ENCODE assay signal across 11 mouse cellular contexts in genomic region chr15:78532566-78533345, GRCm38 (mm10). TPM values are rescaled to one million over a fixed set of nuclear protein-coding genes. Genes with fewer than 3 reads are reported as not detected.
DNase-seq lines count a peak whose midpoint lies in the region; ATAC-seq lines count a peak whose summit lies in the region.
"Had no signal": no experiment of that assay in that cellular context is flagged by ENCODE, and none has a peak within 500 bp of the region (broad histone marks: within the 10 kb centered on the region; RNA-seq: fewer than 3 reads in every experiment).

No protein-coding gene starts in this region.

- WGBS in hindbrain, embryonic 10.5 days: 69% methylated on average over 10 of the region's 10 CpGs
- 73% methylated on average over 10 of the region's 10 CpGs for WGBS in hindbrain, embryonic 12.5 days
- 77% methylated on average over 10 of the region's 10 CpGs for WGBS in forebrain, embryonic 16.5 days
- WGBS in liver, embryonic 12.5 days (ENCODE audit: insufficient replicate concordance): 58% methylated on average over 10 of the region's 10 CpGs
- WGBS in midbrain, embryonic 14.5 days: 72% methylated on average over 10 of the region's 10 CpGs

- 0 out of 2 replicates have a peak overlapping the region, but pooled peaks have one; percentile 8 for H3K27ac ChIP-seq in hindbrain, embryonic 10.5 days
- H3K27ac ChIP-seq in hindbrain, embryonic 12.5 days: no peak overlapping the region
- H3K27ac ChIP-seq in forebrain, embryonic 16.5 days (ENCODE audit: low read length): no peak overlapping the region
- H3K27ac ChIP-seq in liver, embryonic 12.5 days: peak overlapping the region; percentile 62
- H3K27ac ChIP-seq in midbrain, embryonic 14.5 days (replicated peaks; ENCODE audit: low read depth, low read length): 0 out of 2 replicates have a peak overlapping the region, but pooled peaks have one; percentile 37

- no peak overlapping the region for H3K4me3 ChIP-seq in hindbrain, embryonic 10.5 days
- no peak overlapping the region for H3K4me3 ChIP-seq in hindbrain, embryonic 12.5 days
- H3K4me3 ChIP-seq in forebrain, embryonic 16.5 days (replicated peaks; ENCODE audit: low read length): no peak overlapping the region
- H3K4me3 ChIP-seq in liver, embryonic 12.5 days: no peak overlapping the region
- no peak overlapping the region for H3K4me3 ChIP-seq in midbrain, embryonic 14.5 days (replicated peaks; ENCODE audit: low read depth, low read length)

- H3K36me3 ChIP-seq in hindbrain, embryonic 10.5 days: no peaks in the 10 kb centered on the region
- H3K36me3 ChIP-seq in hindbrain, embryonic 12.5 days: no peaks in the 10 kb centered on the region
- H3K36me3 ChIP-seq in forebrain, embryonic 16.5 days (ENCODE audit: control insufficient read depth, insufficient read depth): no peaks in the 10 kb centered on the region
- H3K36me3 ChIP-seq in liver, embryonic 12.5 days: no peaks in the 10 kb centered on the region
- H3K36me3 ChIP-seq in midbrain, embryonic 14.5 days (ENCODE audit: control insufficient read depth, insufficient read depth, low read length): no peaks in the 10 kb centered on the region

- no peak for ATAC-seq in hindbrain, embryonic 12.5 days (ENCODE audit: low FRiP score)
- no peak for ATAC-seq in forebrain, embryonic 16.5 days
- no peak for ATAC-seq in liver, embryonic 12.5 days
- no peak for ATAC-seq in midbrain, embryonic 14.5 days (ENCODE audit: low FRiP score, low TSS enrichment)
- no peak for ATAC-seq in erythroid progenitor cell, adult 5-6 weeks (replicated peaks; ENCODE audit: low FRiP score, poor library complexity, severe bottlenecking)

- peaks cover 53% of the 10 kb centered on the region for H3K4me1 ChIP-seq in hindbrain, embryonic 10.5 days (replicated peaks)
- H3K4me1 ChIP-seq in hindbrain, embryonic 12.5 days: peaks cover 35% of the 10 kb centered on the region
- peaks cover 20% of the 10 kb centered on the region for H3K4me1 ChIP-seq in forebrain, embryonic 16.5 days (replicated peaks; ENCODE audit: control insufficient read depth, insufficient read depth, low read length)
- H3K4me1 ChIP-seq in liver, embryonic 12.5 days: peaks cover 54% of the 10 kb centered on the region
- H3K4me1 ChIP-seq in midbrain, embryonic 14.5 days (ENCODE audit: control insufficient read depth, insufficient read depth, low read length): peaks cover 28% of the 10 kb centered on the region

- no peak overlapping the region for H3K9ac ChIP-seq in hindbrain, embryonic 12.5 days
- H3K9ac ChIP-seq in forebrain, embryonic 16.5 days (replicated peaks; ENCODE audit: low read depth, low read length): 0 out of 2 replicates have a peak overlapping the region, but pooled peaks have one; percentile 10
- no peak overlapping the region for H3K9ac ChIP-seq in liver, embryonic 12.5 days
- H3K9ac ChIP-seq in midbrain, embryonic 14.5 days (replicated peaks; ENCODE audit: low read length): no peak overlapping the region; the same call in 1 of the 2 replicates

- H3K27me3 ChIP-seq in hindbrain, embryonic 10.5 days (ENCODE audit: insufficient read depth, poor library complexity, severe bottlenecking): peaks cover 22% of the 10 kb centered on the region
- H3K27me3 ChIP-seq in hindbrain, embryonic 12.5 days: peaks cover 8% of the 10 kb centered on the region
- H3K27me3 ChIP-seq in forebrain, embryonic 16.5 days (replicated peaks; ENCODE audit: control insufficient read depth, insufficient read depth, low read length): no peaks in the 10 kb centered on the region
- peaks cover 31% of the 10 kb centered on the region for H3K27me3 ChIP-seq in liver, embryonic 12.5 days (replicated peaks)
- no peaks in the 10 kb centered on the region for H3K27me3 ChIP-seq in midbrain, embryonic 14.5 days (ENCODE audit: control insufficient read depth, insufficient read depth, low read length)

- no peaks in the 10 kb centered on the region for H3K9me3 ChIP-seq in hindbrain, embryonic 10.5 days
- H3K9me3 ChIP-seq in hindbrain, embryonic 12.5 days (replicated peaks): no peaks in the 10 kb centered on the region
- H3K9me3 ChIP-seq in forebrain, embryonic 16.5 days (ENCODE audit: control insufficient read depth, low read length): no peaks in the 10 kb centered on the region
- no peaks in the 10 kb centered on the region for H3K9me3 ChIP-seq in liver, embryonic 12.5 days (replicated peaks)
- no peaks in the 10 kb centered on the region for H3K9me3 ChIP-seq in midbrain, embryonic 14.5 days (ENCODE audit: control insufficient read depth, low read length)

- no peak overlapping the region for H3K4me2 ChIP-seq in hindbrain, embryonic 12.5 days (replicated peaks)
- H3K4me2 ChIP-seq in forebrain, embryonic 16.5 days (ENCODE audit: low read length): no peak overlapping the region
- peak overlapping the region; percentile 54 for H3K4me2 ChIP-seq in liver, embryonic 12.5 days
- H3K4me2 ChIP-seq in midbrain, embryonic 14.5 days (ENCODE audit: low read length): no peak overlapping the region

- DNase-seq in hindbrain, embryonic 10.5 days (ENCODE audit: low spot score): no peak
- DNase-seq in midbrain, embryonic 14.5 days: no peak
- DNase-seq in layer of hippocampus, adult 11-12 months (ENCODE audit: low spot score): no peak
- DNase-seq in natural killer cell, adult 2 months (ENCODE audit: low spot score in 2 of 2): no peak

RNA-seq across cellular contexts. Expression of gene C1qtnf6, which starts 1.5 kb away (rescaled TPM):
- 9.8 and 9.9 TPM in 2 replicates for polyA plus RNA-seq in hindbrain, embryonic 10.5 days (2016; fragmentation: Nextera tagmentation; extraction: Ambion mirVana)
- polyA plus RNA-seq in hindbrain, embryonic 12.5 days (2016; fragmentation: Nextera tagmentation; extraction: Ambion mirVana): 11.6 and 13.0 TPM in 2 replicates
- 5.6 and 6.4 TPM in 2 replicates for polyA plus RNA-seq in forebrain, embryonic 16.5 days (2015; fragmentation: Nextera tagmentation; extraction: Ambion mirVana)
- polyA plus RNA-seq in liver, embryonic 12.5 days (2016; fragmentation: Nextera tagmentation; extraction: Ambion mirVana): 5.2 and 5.6 TPM in 2 replicates
- 5.6 and 7.3 TPM in 2 replicates for polyA plus RNA-seq in midbrain, embryonic 14.5 days (2014; fragmentation: Nextera tagmentation; extraction: Ambion mirVana)
- 4.3 TPM in 1 of 2 replicates, not detected in the other for total RNA-seq in erythroid progenitor cell, adult 5-6 weeks (2015; ENCODE audit: low replicate concordance)
- not detected in 2 replicates for total RNA-seq in erythroid progenitor cell, adult 5-6 weeks (2017; ENCODE audit: low replicate concordance)

RNA-seq across cellular contexts. Expression of gene Sstr3, which starts 11.7 kb away (rescaled TPM):
- polyA plus RNA-seq in hindbrain, embryonic 10.5 days (2016; fragmentation: Nextera tagmentation; extraction: Ambion mirVana): 0.04 and 0.22 TPM in 2 replicates
- polyA plus RNA-seq in hindbrain, embryonic 12.5 days (2016; fragmentation: Nextera tagmentation; extraction: Ambion mirVana): 0.09 and 0.57 TPM in 2 replicates
- polyA plus RNA-seq in forebrain, embryonic 16.5 days (2015; fragmentation: Nextera tagmentation; extraction: Ambion mirVana): 1.1 and 1.8 TPM in 2 replicates
- 0.02 TPM in 1 of 2 replicates, not detected in the other for polyA plus RNA-seq in liver, embryonic 12.5 days (2016; fragmentation: Nextera tagmentation; extraction: Ambion mirVana)
- 0.18 and 0.23 TPM in 2 replicates for polyA plus RNA-seq in midbrain, embryonic 14.5 days (2014; fragmentation: Nextera tagmentation; extraction: Ambion mirVana)
- total RNA-seq in erythroid progenitor cell, adult 5-6 weeks (2015; ENCODE audit: low replicate concordance): not detected in 2 replicates
- total RNA-seq in erythroid progenitor cell, adult 5-6 weeks (2017; ENCODE audit: low replicate concordance): not detected in 2 replicates
- total RNA-seq: megakaryocyte progenitor cell, adult 5-6 weeks had no signal
- polyA plus RNA-seq: embryonic facial prominence, embryonic 11.5 days; gonadal fat pad, adult 2 months had no signal

RNA-seq across cellular contexts. Expression of gene Il2rb, which starts 37.7 kb away (rescaled TPM):
- polyA plus RNA-seq in hindbrain, embryonic 10.5 days (2016; fragmentation: Nextera tagmentation; extraction: Ambion mirVana): not detected in 2 replicates
- polyA plus RNA-seq in hindbrain, embryonic 12.5 days (2016; fragmentation: Nextera tagmentation; extraction: Ambion mirVana): 0.07 and 0.14 TPM in 2 replicates
- not detected in 2 replicates for polyA plus RNA-seq in forebrain, embryonic 16.5 days (2015; fragmentation: Nextera tagmentation; extraction: Ambion mirVana)
- 0.11 and 0.15 TPM in 2 replicates for polyA plus RNA-seq in liver, embryonic 12.5 days (2016; fragmentation: Nextera tagmentation; extraction: Ambion mirVana)
- 0.08 and 0.11 TPM in 2 replicates for polyA plus RNA-seq in midbrain, embryonic 14.5 days (2014; fragmentation: Nextera tagmentation; extraction: Ambion mirVana)
- total RNA-seq in erythroid progenitor cell, adult 5-6 weeks (2015; ENCODE audit: low replicate concordance): 2.9 and 10.5 TPM in 2 replicates
- total RNA-seq in erythroid progenitor cell, adult 5-6 weeks (2017; ENCODE audit: low replicate concordance): 2.2 and 3.9 TPM in 2 replicates

RNA-seq across cellular contexts. Expression of gene Rac2, which starts 39.8 kb away (rescaled TPM):
- 7.8 and 8.1 TPM in 2 replicates for polyA plus RNA-seq in hindbrain, embryonic 10.5 days (2016; fragmentation: Nextera tagmentation; extraction: Ambion mirVana)
- 4.9 and 5.7 TPM in 2 replicates for polyA plus RNA-seq in hindbrain, embryonic 12.5 days (2016; fragmentation: Nextera tagmentation; extraction: Ambion mirVana)
- polyA plus RNA-seq in forebrain, embryonic 16.5 days (2015; fragmentation: Nextera tagmentation; extraction: Ambion mirVana): 3.6 and 5.1 TPM in 2 replicates
- 87.7 and 90.9 TPM in 2 replicates for polyA plus RNA-seq in liver, embryonic 12.5 days (2016; fragmentation: Nextera tagmentation; extraction: Ambion mirVana)
- 3.7 and 7.0 TPM in 2 replicates for polyA plus RNA-seq in midbrain, embryonic 14.5 days (2014; fragmentation: Nextera tagmentation; extraction: Ambion mirVana)
- total RNA-seq in erythroid progenitor cell, adult 5-6 weeks (2015; ENCODE audit: low replicate concordance): 126 and 259 TPM in 2 replicates
- 61.6 and 79.4 TPM in 2 replicates for total RNA-seq in erythroid progenitor cell, adult 5-6 weeks (2017; ENCODE audit: low replicate concordance)

Comparison
In these comparisons a context has a peak if more than half of its experiments do, and no peak if none do; other contexts are left out.
1. H3K27ac ChIP-seq: peak in hindbrain, embryonic 10.5 days (single experiment), liver, embryonic 12.5 days (single experiment) and midbrain, embryonic 14.5 days (single experiment); none in hindbrain, embryonic 12.5 days (single experiment) and forebrain, embryonic 16.5 days (single experiment).